Mouse (Mus musculus): ENCODE data around the gene Wnt10a. TPM values are rescaled to one million over a fixed set of nuclear protein-coding genes. Genes with fewer than 3 reads are reported as not detected.

The Wnt10a gene
- polyA plus RNA-seq, 1 experiment from 2014 or later: 0.50 TPM

DNA sequence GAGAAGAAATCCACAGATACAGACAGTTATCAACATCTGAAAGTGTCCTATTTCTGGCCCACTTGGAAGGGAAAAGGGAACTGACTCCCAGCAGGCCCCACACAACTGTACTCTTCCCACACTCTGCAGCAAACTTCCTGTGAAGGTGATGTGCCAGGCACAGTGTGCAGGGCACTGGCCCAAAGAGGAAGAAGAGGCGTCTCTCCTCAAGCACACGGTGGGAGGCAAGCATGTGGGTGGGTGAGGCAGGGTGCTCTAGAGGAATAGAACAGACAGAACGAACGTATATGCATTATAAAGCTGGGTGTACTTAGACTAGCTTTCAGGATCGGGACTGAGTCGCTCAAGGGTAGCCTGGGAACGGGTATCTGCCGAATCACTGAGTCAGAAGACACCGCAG is 38.7 kb downstream of the Wnt10a start:
- no peaks in the 10 kb centered on the region for H3K9me3 ChIP-seq (ENCODE audit: low read length)
- no peaks in the 10 kb centered on the region; the same call in 1 of the 2 replicates for H3K27me3 ChIP-seq (ENCODE audit: insufficient read depth, low read length)
- no peaks in the 10 kb centered on the region for H3K4me1 ChIP-seq (ENCODE audit: insufficient read depth, low read length)
- H3K27ac ChIP-seq (ENCODE audit: low read length): no peak overlapping the region
- no peaks in the 10 kb centered on the region for H3K36me3 ChIP-seq (ENCODE audit: insufficient read depth, low read length)
- H3K4me3 ChIP-seq (ENCODE audit: low read length): no peak overlapping the region
- 72% methylated on average over 9 of the region's 9 CpGs for WGBS
- H3K4me2 ChIP-seq (replicated peaks; ENCODE audit: low read depth, low read length): no peak overlapping the region
- no peak overlapping the region for H3K9ac ChIP-seq (replicated peaks; ENCODE audit: low read length)
- no peak for ATAC-seq (ENCODE audit: low FRiP score, low TSS enrichment)

DNA sequence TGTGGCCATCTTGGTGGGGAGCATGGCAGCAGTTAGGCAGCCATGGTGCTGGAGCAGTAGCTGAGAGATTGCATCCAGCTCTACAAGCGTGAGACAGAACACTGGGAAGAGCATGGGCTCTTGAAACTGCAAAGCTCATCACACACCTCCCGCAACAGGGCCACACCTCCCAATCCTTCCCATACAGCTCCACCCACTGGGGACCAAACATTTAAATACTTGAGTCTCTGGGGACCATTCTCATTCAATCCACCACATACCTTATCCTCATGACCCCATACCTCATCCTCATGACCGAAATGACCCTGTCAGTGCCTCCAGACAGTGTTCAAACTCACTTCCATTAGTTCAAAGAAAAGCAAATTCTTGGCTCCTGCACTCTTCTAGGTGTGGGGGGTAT is 41.9 kb downstream of the Wnt10a start:
- no peak overlapping the region for H3K4me2 ChIP-seq (replicated peaks; ENCODE audit: low read depth, low read length)
- no peaks in the 10 kb centered on the region for H3K4me1 ChIP-seq (ENCODE audit: insufficient read depth, low read length)
- no peak overlapping the region for H3K4me3 ChIP-seq (ENCODE audit: low read length)
- WGBS: 89% methylated on average over 3 of the region's 3 CpGs
- H3K36me3 ChIP-seq (ENCODE audit: insufficient read depth, low read length): no peaks in the 10 kb centered on the region
- no peaks in the 10 kb centered on the region for H3K9me3 ChIP-seq (ENCODE audit: low read length)
- no peak overlapping the region for H3K9ac ChIP-seq (replicated peaks; ENCODE audit: low read length)
- no peaks in the 10 kb centered on the region; the same call in 1 of the 2 replicates for H3K27me3 ChIP-seq (ENCODE audit: insufficient read depth, low read length)
- no peak for ATAC-seq (ENCODE audit: low FRiP score, low TSS enrichment)
- H3K27ac ChIP-seq (ENCODE audit: low read length): no peak overlapping the region

DNA sequence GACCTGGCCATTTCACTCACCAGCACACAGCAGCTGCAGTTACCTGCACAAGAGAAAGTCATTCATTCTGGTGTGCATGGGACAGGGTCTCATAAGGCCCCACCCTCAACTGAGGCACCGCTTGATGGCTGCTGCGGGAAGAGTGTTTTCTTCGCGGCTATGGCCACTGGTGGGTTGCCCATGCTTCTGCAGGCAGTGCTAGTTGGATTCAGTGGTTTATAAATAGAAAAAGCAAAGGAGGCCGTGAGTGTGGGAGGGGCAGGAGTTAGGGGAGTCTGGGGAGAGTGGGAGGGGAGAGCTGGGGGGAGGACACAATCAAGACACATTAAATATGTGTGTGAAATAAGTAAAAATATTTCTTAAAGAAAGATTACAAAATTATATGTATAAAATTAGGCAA is 51.8 kb downstream of the Wnt10a start:
- Histone ChIP-seq H3K4me2 (replicated peaks; ENCODE audit: low read depth, low read length) (no peak overlapping the region), H3K9ac (replicated peaks; ENCODE audit: low read length) (no peak overlapping the region), H3K27me3 (ENCODE audit: insufficient read depth, low read length) (0 out of 2 replicates have a peak, but pooled peaks cover 3% of the 10 kb centered on the region), H3K4me1 (ENCODE audit: insufficient read depth, low read length) (no peaks in the 10 kb centered on the region), H3K9me3 (ENCODE audit: low read length) (no peaks in the 10 kb centered on the region), H3K4me3 (ENCODE audit: low read length) (no peak overlapping the region), H3K36me3 (ENCODE audit: insufficient read depth, low read length) (no peaks in the 10 kb centered on the region), H3K27ac (ENCODE audit: low read length) (no peak overlapping the region)
- ATAC-seq (ENCODE audit: low FRiP score, low TSS enrichment): no peak
- 78% methylated on average over 5 of the region's 5 CpGs for WGBS

DNA sequence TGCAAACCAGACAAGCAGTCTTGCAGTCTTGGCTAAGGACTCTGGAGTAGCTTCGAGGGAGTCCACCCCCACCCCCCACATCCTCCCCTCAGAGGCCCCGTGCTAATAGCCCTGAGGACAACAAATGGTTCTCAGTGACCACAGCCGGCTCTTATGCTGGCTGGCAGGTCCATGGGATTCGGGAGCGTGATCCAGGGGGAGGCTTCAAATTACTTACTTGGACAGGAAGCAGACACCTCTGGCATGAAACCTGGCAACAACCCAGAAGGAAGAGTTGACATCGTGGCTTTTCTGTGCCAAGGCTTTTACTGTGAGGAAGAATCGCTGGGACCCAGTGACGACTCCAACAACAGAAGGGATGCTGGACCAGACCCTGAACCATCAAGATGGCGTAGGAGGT is 55.0 kb downstream of the Wnt10a start:
- H3K4me2 ChIP-seq (replicated peaks; ENCODE audit: low read depth, low read length): no peak overlapping the region
- peaks cover 32% of the 10 kb centered on the region for H3K27me3 ChIP-seq (ENCODE audit: insufficient read depth, low read length)
- no peak overlapping the region for H3K9ac ChIP-seq (replicated peaks; ENCODE audit: low read length)
- H3K4me3 ChIP-seq (ENCODE audit: low read length): no peak overlapping the region
- H3K9me3 ChIP-seq (ENCODE audit: low read length): no peaks in the 10 kb centered on the region
- no peaks in the 10 kb centered on the region for H3K4me1 ChIP-seq (ENCODE audit: insufficient read depth, low read length)
- ATAC-seq (ENCODE audit: low FRiP score, low TSS enrichment): no peak
- WGBS: 22% methylated on average over 9 of the region's 9 CpGs
- no peaks in the 10 kb centered on the region for H3K36me3 ChIP-seq (ENCODE audit: insufficient read depth, low read length)
- H3K27ac ChIP-seq (ENCODE audit: low read length): no peak overlapping the region

DNA sequence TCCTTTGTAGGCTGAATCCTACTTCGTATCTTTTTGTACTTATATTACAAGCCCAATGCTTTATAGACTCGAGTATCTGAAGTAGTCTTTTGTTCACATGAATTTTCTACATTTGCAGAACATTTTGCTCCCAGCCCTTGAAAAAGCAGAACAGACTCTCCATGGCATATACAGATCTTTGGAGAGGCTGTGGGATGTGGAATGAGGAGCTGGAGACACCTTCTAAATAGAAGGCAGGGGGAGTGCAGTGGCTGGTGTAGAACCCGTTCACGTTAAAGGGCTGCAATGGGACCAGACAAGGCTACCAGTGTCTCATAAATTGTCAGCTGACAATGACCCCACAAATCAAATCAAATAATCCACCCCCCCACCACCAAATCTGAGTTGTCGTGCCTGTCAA is 57.6 kb downstream of the Wnt10a start:
- Histone ChIP-seq H3K4me2 (replicated peaks; ENCODE audit: low read depth, low read length) (no peak overlapping the region), H3K27ac (ENCODE audit: low read length) (no peak overlapping the region), H3K4me1 (ENCODE audit: insufficient read depth, low read length) (no peaks in the 10 kb centered on the region), H3K27me3 (ENCODE audit: insufficient read depth, low read length) (peaks cover 57% of the 10 kb centered on the region), H3K9me3 (ENCODE audit: low read length) (no peaks in the 10 kb centered on the region), H3K4me3 (ENCODE audit: low read length) (no peak overlapping the region), H3K36me3 (ENCODE audit: insufficient read depth, low read length) (no peaks in the 10 kb centered on the region), H3K9ac (replicated peaks; ENCODE audit: low read length) (no peak overlapping the region)
- no peak for ATAC-seq (ENCODE audit: low FRiP score, low TSS enrichment)
- 40% methylated on average over 5 of the region's 5 CpGs for WGBS

DNA sequence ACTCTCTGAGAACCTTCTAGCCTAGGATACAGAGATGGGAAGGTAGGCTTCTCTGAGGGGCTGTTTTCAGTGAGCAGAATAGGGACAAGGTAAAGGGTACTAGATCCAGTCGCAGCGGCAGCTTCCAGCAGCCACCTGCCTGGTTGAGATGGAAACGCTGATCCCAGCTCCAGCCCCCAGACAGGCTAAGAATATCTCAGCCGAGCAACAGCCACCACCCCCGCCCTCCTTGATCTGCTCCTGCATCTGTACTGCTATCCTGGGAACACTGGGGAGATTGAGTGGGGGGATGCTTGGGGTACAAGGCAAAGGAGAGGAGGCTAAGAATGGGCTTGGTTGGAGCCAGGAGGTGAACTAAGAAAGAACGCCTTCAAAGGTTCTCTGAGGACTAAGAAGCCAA is 58.9 kb downstream of the Wnt10a start:
- 14% methylated on average over 6 of the region's 6 CpGs for WGBS
- H3K4me2 ChIP-seq (replicated peaks; ENCODE audit: low read depth, low read length): no peak overlapping the region
- peaks cover 69% of the 10 kb centered on the region for H3K27me3 ChIP-seq (ENCODE audit: insufficient read depth, low read length)
- no peak overlapping the region for H3K9ac ChIP-seq (replicated peaks; ENCODE audit: low read length)
- no peaks in the 10 kb centered on the region for H3K36me3 ChIP-seq (ENCODE audit: insufficient read depth, low read length)
- no peaks in the 10 kb centered on the region for H3K9me3 ChIP-seq (ENCODE audit: low read length)
- no peak overlapping the region for H3K27ac ChIP-seq (ENCODE audit: low read length)
- ATAC-seq (ENCODE audit: low FRiP score, low TSS enrichment): no peak
- peaks cover 7% of the 10 kb centered on the region for H3K4me1 ChIP-seq (ENCODE audit: insufficient read depth, low read length)
- H3K4me3 ChIP-seq (ENCODE audit: low read length): no peak overlapping the region

DNA sequence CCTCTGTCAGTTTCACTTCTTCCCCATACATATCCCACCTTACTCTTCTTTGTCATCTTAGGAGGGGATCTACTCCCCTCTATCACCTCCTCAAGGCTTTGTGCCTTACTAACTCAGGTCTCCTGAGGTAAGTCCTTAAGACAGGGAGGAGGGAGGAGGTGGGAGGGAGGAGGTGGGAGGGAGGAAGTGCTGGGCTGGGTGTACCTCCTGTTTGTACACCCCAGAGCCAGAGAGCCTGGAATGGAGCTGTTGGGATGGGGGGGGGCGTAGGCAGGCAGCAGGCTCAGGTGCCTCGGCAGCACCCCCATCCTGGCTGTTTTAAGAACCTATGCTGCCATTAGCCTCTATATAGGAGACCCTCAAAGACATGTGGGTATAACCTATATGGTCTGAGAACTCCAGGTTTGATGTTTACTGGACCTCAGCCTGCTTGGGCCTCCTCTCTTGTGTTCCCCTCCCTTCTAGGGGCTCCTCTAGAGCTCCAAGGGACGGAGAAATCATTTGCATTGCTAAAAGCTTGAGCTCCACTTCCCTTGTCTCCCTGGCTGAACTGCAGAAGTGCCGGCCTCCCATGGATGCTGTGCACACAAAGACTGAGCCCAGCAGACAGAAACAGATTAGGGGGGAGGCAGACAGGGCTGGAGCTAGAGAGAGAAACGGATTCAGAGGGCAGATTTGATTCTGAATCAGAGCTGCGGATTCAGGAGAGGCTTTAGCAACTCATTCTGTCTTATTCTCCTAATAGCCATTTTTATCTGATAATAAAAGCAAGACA is 59.9 kb downstream of the Wnt10a start:
- Histone ChIP-seq H3K27ac (ENCODE audit: low read length) (no peak overlapping the region), H3K36me3 (ENCODE audit: insufficient read depth, low read length) (no peaks in the 10 kb centered on the region), H3K9me3 (ENCODE audit: low read length) (no peaks in the 10 kb centered on the region), H3K4me2 (replicated peaks; ENCODE audit: low read depth, low read length) (no peak overlapping the region), H3K4me3 (ENCODE audit: low read length) (no peak overlapping the region), H3K4me1 (ENCODE audit: insufficient read depth, low read length) (peaks cover 14% of the 10 kb centered on the region), H3K27me3 (ENCODE audit: insufficient read depth, low read length) (peaks cover 76% of the 10 kb centered on the region), H3K9ac (replicated peaks; ENCODE audit: low read length) (no peak overlapping the region)
- WGBS: 17% methylated on average over 6 of the region's 6 CpGs
- no peak for ATAC-seq (ENCODE audit: low FRiP score, low TSS enrichment)

Other genes starting within 250 kb of the Wnt10a start
- gene Plcd4, start 248.6 kb upstream of the Wnt10a start, polyA plus RNA-seq (2015; fragmentation: Nextera tagmentation; extraction: Ambion mirVana): 1.3 TPM in 2 replicates
- gene Usp37, start 247.2 kb upstream of the Wnt10a start, polyA plus RNA-seq (2015; fragmentation: Nextera tagmentation; extraction: Ambion mirVana): 31.5 and 36.5 TPM in 2 replicates
- gene Zfp142, start 203.3 kb upstream of the Wnt10a start, polyA plus RNA-seq (2015; fragmentation: Nextera tagmentation; extraction: Ambion mirVana): 7.0 and 8.7 TPM in 2 replicates
- gene Bcs1l, start 203.2 kb upstream of the Wnt10a start, polyA plus RNA-seq (2015; fragmentation: Nextera tagmentation; extraction: Ambion mirVana): 19.6 and 20.4 TPM in 2 replicates
- 40.0 and 43.9 TPM in 2 replicates for gene Rnf25, start 190.1 kb upstream of the Wnt10a start, polyA plus RNA-seq (2015; fragmentation: Nextera tagmentation; extraction: Ambion mirVana)
- 9.1 and 11.7 TPM in 2 replicates for gene Stk36, start 190.1 kb upstream of the Wnt10a start, polyA plus RNA-seq (2015; fragmentation: Nextera tagmentation; extraction: Ambion mirVana)
- gene Ttll4, start 129.8 kb upstream of the Wnt10a start, polyA plus RNA-seq (2015; fragmentation: Nextera tagmentation; extraction: Ambion mirVana): 11.8 and 17.8 TPM in 2 replicates
- 7.6 and 7.7 TPM in 2 replicates for gene Cyp27a1, start 77.9 kb upstream of the Wnt10a start, polyA plus RNA-seq (2015; fragmentation: Nextera tagmentation; extraction: Ambion mirVana)
- 0.49 and 0.55 TPM in 2 replicates for gene Prkag3, start 42.3 kb upstream of the Wnt10a start, polyA plus RNA-seq (2015; fragmentation: Nextera tagmentation; extraction: Ambion mirVana)
- 1.9 and 2.5 TPM in 2 replicates for gene Wnt6, start 19.6 kb upstream of the Wnt10a start, polyA plus RNA-seq (2015; fragmentation: Nextera tagmentation; extraction: Ambion mirVana)
- gene Cdk5r2, start 63.4 kb downstream of the Wnt10a start, polyA plus RNA-seq (2015; fragmentation: Nextera tagmentation; extraction: Ambion mirVana): not detected in 2 replicates
- 0.24 TPM in 1 of 2 replicates, not detected in the other for gene Fev, start 93.9 kb downstream of the Wnt10a start, polyA plus RNA-seq (2015; fragmentation: Nextera tagmentation; extraction: Ambion mirVana)
- not detected in 2 replicates for gene Cryba2, start 101.6 kb downstream of the Wnt10a start, polyA plus RNA-seq (2015; fragmentation: Nextera tagmentation; extraction: Ambion mirVana)
- 0.09 TPM in 1 of 2 replicates, not detected in the other for gene Cfap65, start 144.1 kb downstream of the Wnt10a start, polyA plus RNA-seq (2015; fragmentation: Nextera tagmentation; extraction: Ambion mirVana)
- gene Ihh, start 160.2 kb downstream of the Wnt10a start, polyA plus RNA-seq (2015; fragmentation: Nextera tagmentation; extraction: Ambion mirVana): 2.4 and 3.4 TPM in 2 replicates

All from kidney, embryonic 16.5 days (tissue).